In the genomic region with DNA sequence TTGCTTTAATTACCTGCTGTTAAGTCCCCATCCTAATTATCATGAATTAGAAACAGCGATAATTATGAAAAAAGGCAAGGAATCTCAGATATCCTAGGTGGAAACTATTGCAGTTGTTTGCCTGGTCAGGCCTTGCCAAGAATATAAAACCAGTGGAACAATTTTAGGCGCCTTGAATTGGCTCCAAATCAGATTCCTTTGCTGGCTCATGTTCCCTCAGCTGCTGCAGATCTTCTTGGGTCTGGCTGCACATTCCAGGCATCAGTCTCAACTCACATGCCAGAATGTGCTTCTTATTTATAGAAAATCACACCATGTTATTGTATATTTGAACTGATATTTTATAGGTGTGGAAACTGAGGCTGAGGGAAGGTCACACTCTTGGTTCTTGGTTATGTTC, we compare ENCODE assay signal across 8 mouse cellular contexts.
DNase-seq lines count a peak whose midpoint lies in the region; ATAC-seq and TF ChIP-seq lines count a peak whose summit lies in the region.

No protein-coding gene starts in this region.

- TF ChIP-seq EP300 in liver, postnatal 0 days (IDR thresholded peaks at IDR 0.05; ENCODE audit: low read depth): no peak

- no peaks in the 10 kb centered on the region for H3K36me3 ChIP-seq in limb, embryonic 12.5 days
- H3K36me3 ChIP-seq in limb, embryonic 10.5 days: no peaks in the 10 kb centered on the region
- H3K36me3 ChIP-seq in liver, postnatal 0 days (replicated peaks; ENCODE audit: insufficient read depth, low read length): no peaks in the 10 kb centered on the region
- H3K36me3 ChIP-seq in hindbrain, embryonic 14.5 days (replicated peaks; ENCODE audit: control insufficient read depth, insufficient read depth): no peaks in the 10 kb centered on the region

- 0 out of 2 replicates have a peak overlapping the region, but pooled peaks have one; percentile 37 for H3K27ac ChIP-seq in limb, embryonic 12.5 days
- H3K27ac ChIP-seq in limb, embryonic 10.5 days: no peak overlapping the region
- H3K27ac ChIP-seq in liver, postnatal 0 days (ENCODE audit: low read depth): no peak overlapping the region
- H3K27ac ChIP-seq in hindbrain, embryonic 14.5 days: no peak overlapping the region

- no peak overlapping the region for H3K4me3 ChIP-seq in limb, embryonic 12.5 days (replicated peaks)
- H3K4me3 ChIP-seq in limb, embryonic 10.5 days: no peak overlapping the region
- no peak overlapping the region for H3K4me3 ChIP-seq in liver, postnatal 0 days (ENCODE audit: low read depth, low read length)
- no peak overlapping the region for H3K4me3 ChIP-seq in hindbrain, embryonic 14.5 days (replicated peaks; ENCODE audit: low read length)

- no peak for DNase-seq in limb, embryonic 10.5 days (ENCODE audit: low spot score)
- peak; percentile 34 for DNase-seq in gastrocnemius, postnatal 14 days
- DNase-seq in kidney, postnatal 14 days: peak; percentile 59
- DNase-seq in ovary, postnatal 14 days (ENCODE audit: low spot score): peak; percentile 11
- no peak for DNase-seq in liver, postnatal 0 days
- DNase-seq in hindbrain, embryonic 14.5 days (ENCODE audit: low spot score): no peak
- DNase-seq in spleen, postnatal 14 days (ENCODE audit: low spot score in 2 of 2): no peak

- no peak for TF ChIP-seq CTCF in liver, postnatal 0 days (IDR thresholded peaks at IDR 0.05; ENCODE audit: low read depth)

- H3K27me3 ChIP-seq in limb, embryonic 12.5 days: no peaks in the 10 kb centered on the region
- H3K27me3 ChIP-seq in limb, embryonic 10.5 days (ENCODE audit: low read depth, poor library complexity, severe bottlenecking): no peaks in the 10 kb centered on the region
- H3K27me3 ChIP-seq in liver, postnatal 0 days (ENCODE audit: insufficient read depth, low read length): no peaks in the 10 kb centered on the region
- no peaks in the 10 kb centered on the region for H3K27me3 ChIP-seq in hindbrain, embryonic 14.5 days (ENCODE audit: control insufficient read depth, insufficient read depth, low read length)

- H3K4me2 ChIP-seq in limb, embryonic 12.5 days: no peak overlapping the region
- H3K4me2 ChIP-seq in liver, postnatal 0 days (ENCODE audit: low read depth, low read length): no peak overlapping the region
- H3K4me2 ChIP-seq in hindbrain, embryonic 14.5 days (replicated peaks): no peak overlapping the region

- ATAC-seq in limb, embryonic 12.5 days (ENCODE audit: insufficient number of reproducible peaks, insufficient read depth, low FRiP score, low TSS enrichment, low read depth): no peak
- ATAC-seq in liver, postnatal 0 days: no peak
- no peak for ATAC-seq in hindbrain, embryonic 14.5 days (ENCODE audit: low FRiP score)

- H3K9me3 ChIP-seq in limb, embryonic 12.5 days: no peaks in the 10 kb centered on the region
- no peaks in the 10 kb centered on the region for H3K9me3 ChIP-seq in limb, embryonic 10.5 days (replicated peaks)
- H3K9me3 ChIP-seq in liver, postnatal 0 days (ENCODE audit: low read length): no peaks in the 10 kb centered on the region
- no peaks in the 10 kb centered on the region for H3K9me3 ChIP-seq in hindbrain, embryonic 14.5 days (ENCODE audit: control insufficient read depth, low read length)

- intact Hi-C loops in gastrocnemius, postnatal 14 days (cut with DNase I; ENCODE audit: low total_unique reads): no loop called here

- H3K9ac ChIP-seq in limb, embryonic 12.5 days (replicated peaks): no peak overlapping the region
- H3K9ac ChIP-seq in liver, postnatal 0 days (replicated peaks): no peak overlapping the region
- H3K9ac ChIP-seq in hindbrain, embryonic 14.5 days: no peak overlapping the region

- no peaks in the 10 kb centered on the region for H3K4me1 ChIP-seq in limb, embryonic 12.5 days (replicated peaks)
- H3K4me1 ChIP-seq in limb, embryonic 10.5 days: no peaks in the 10 kb centered on the region
- H3K4me1 ChIP-seq in liver, postnatal 0 days (ENCODE audit: insufficient read depth): 0 out of 2 replicates have a peak, but pooled peaks cover 3% of the 10 kb centered on the region
- 0 out of 2 replicates have a peak, but pooled peaks cover 6% of the 10 kb centered on the region for H3K4me1 ChIP-seq in hindbrain, embryonic 14.5 days (replicated peaks; ENCODE audit: control insufficient read depth, insufficient read depth, low read length)

- WGBS in limb, embryonic 12.5 days: 88% methylated on average over 2 of the region's 2 CpGs
- WGBS in limb, embryonic 10.5 days: 89% methylated on average over 2 of the region's 2 CpGs
- WGBS in liver, postnatal 0 days (ENCODE audit: insufficient replicate concordance): 72% methylated on average over 2 of the region's 2 CpGs
- WGBS in hindbrain, embryonic 14.5 days: 95% methylated on average over 2 of the region's 2 CpGs

Comparison
In these comparisons a context has a peak if more than half of its experiments do, and no peak if none do; other contexts are left out.
1. DNase-seq: peak in gastrocnemius, postnatal 14 days (single experiment), kidney, postnatal 14 days (single experiment) and ovary, postnatal 14 days (single experiment); none in limb, embryonic 10.5 days (single experiment), liver, postnatal 0 days (single experiment), hindbrain, embryonic 14.5 days (single experiment) and spleen, postnatal 14 days (0 of 2).